Mouse (Mus musculus): ENCODE results near the gene Me1.

DNA sequence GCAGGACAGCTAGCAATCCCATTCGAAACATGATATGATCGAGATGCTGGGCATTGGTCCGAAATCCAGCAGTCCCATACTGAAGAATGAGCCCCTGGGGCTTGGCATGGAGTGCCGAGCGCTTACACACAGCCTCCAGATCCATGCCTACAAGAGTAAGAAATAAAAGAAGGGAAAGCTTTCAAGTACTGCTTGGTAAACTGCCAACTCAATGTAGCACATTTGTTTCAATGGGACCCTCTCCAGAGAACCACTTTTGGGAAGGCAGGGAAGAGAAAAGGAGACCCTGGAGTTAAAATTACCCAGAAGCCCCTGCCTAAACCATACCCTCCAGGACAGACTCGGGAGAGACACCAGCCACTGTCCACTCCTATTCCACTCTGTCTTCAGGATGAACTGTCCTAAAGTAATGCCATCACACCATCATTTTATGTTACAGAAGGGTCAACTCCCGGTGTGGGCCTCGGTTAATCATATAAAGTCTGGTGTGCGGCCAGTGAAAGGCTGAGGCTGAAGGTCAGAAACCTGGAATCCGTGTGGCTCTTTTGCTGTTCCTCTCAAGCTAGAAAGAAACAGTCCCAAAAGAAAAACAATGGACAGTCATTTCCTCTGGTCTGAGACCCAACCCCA, 125.4 kb downstream of the Me1 start:
- TF ChIP-seq CTCF (IDR thresholded peaks at IDR 0.05; ENCODE audit: borderline replicate concordance, extremely low read depth, insufficient read depth, insufficient read length) (no peak), POLR2A (IDR thresholded peaks at IDR 0.05; ENCODE audit: borderline replicate concordance, extremely low read depth, insufficient read depth, insufficient read length, poor library complexity, severe bottlenecking) (no peak)

All from brain, embryonic 14.5 days (tissue).